Mouse (Mus musculus): ENCODE data around the gene Ctsh.

DNA sequence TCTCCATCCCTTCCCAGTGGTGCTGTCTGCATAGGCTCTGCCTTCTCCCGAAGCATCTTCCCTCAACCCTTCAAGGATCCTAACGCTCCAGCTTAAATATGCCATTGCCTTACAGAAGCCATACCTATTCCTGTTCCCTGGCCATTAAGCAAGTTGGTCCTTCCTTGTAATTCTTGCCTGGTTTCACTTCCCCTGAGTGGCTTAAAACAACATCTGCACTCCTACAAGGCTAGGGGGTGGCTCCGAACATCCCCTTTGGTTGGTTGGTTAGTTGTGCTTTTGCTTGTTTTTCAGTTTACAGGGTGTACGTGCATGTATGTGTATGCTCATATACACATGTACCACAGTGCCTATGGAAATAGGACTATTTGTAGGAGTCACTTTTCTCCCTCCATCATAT is 32.5 kb upstream of the Ctsh start:
- no peak for TF ChIP-seq POLR2A (IDR thresholded peaks at IDR 0.05; ENCODE audit: extremely low read depth, insufficient read depth, low read length)
- no peak for TF ChIP-seq CTCF (IDR thresholded peaks at IDR 0.05; ENCODE audit: low read depth, low read length)

Measured in liver, adult 2 months (tissue).